Mouse (Mus musculus): Measurements from ENCODE around the gene Slc25a42. TPM values are rescaled to one million over a fixed set of nuclear protein-coding genes. Genes with fewer than 3 reads are reported as not detected.
"Not testable (repeated sequence)": the region's sequence is repeated elsewhere in the genome, so short reads cannot be mapped to it uniquely, and the experiment has no call there.

Slc25a42 gene
- 10 to 100 TPM; 44.8 to 49.7 TPM for total RNA-seq (2021)

- DNase-seq, result peak; percentile 99
These were observed at the start of gene Slc25a42 for GRCm38 (mm10) chr8:70212112-70213055. TSS of gene Slc25a42 (minus strand) at chr8:70212305.

- DNase-seq, result no peak
These were observed 46.9 kb upstream of the Slc25a42 start for GRCm38 (mm10) chr8:70259043-70259442.

- no peak for DNase-seq
These were observed 46.5 kb upstream of the Slc25a42 start for GRCm38 (mm10) chr8:70258600-70258999.

- DNase-seq, result no peak
These were observed 45.4 kb upstream of the Slc25a42 start for GRCm38 (mm10) chr8:70257456-70257855.

- no peak for DNase-seq
These were observed 42.5 kb upstream of the Slc25a42 start for GRCm38 (mm10) chr8:70254628-70255027.

- no peak for DNase-seq
These were observed 35.7 kb upstream of the Slc25a42 start for GRCm38 (mm10) chr8:70247841-70248240.

- no peak for DNase-seq
These were observed 34.5 kb upstream of the Slc25a42 start for GRCm38 (mm10) chr8:70246622-70247021.

GRCm38 (mm10) chr8:70240642-70241041 is 28.5 kb upstream of the Slc25a42 start:
- DNase-seq, result no peak

- DNase-seq, result no peak
These were observed 25.7 kb upstream of the Slc25a42 start for GRCm38 (mm10) chr8:70237842-70238241.

- no peak for DNase-seq
These were observed 22.6 kb upstream of the Slc25a42 start for GRCm38 (mm10) chr8:70234781-70235128.

- DNase-seq, result peak; percentile 94 to 96
These were observed 22.1 kb upstream of the Slc25a42 start, which contains the start of the genes Sugp2 and Armc6 for GRCm38 (mm10) chr8:70234080-70234780. TSS of gene Sugp2 (plus strand) at chr8:70234226. TSS of gene Armc6 (minus strand) at chr8:70234466.

GRCm38 (mm10) chr8:70233606-70234005 is 21.5 kb upstream of the Slc25a42 start:
- no peak for DNase-seq

GRCm38 (mm10) chr8:70230837-70231236 is 18.7 kb upstream of the Slc25a42 start:
- DNase-seq, result no peak

- no peak for DNase-seq
These were observed 15.9 kb upstream of the Slc25a42 start for GRCm38 (mm10) chr8:70227997-70228396.

GRCm38 (mm10) chr8:70223341-70223740 is 11.2 kb upstream of the Slc25a42 start:
- no peak for DNase-seq

GRCm38 (mm10) chr8:70222041-70222440 is 9.9 kb upstream of the Slc25a42 start:
- no peak for DNase-seq

- no peak for DNase-seq
These were observed 8.8 kb upstream of the Slc25a42 start for GRCm38 (mm10) chr8:70220911-70221310.

GRCm38 (mm10) chr8:70220236-70220840 is 8.2 kb upstream of the Slc25a42 start:
- DNase-seq, result no peak

GRCm38 (mm10) chr8:70219107-70219684 is 7.1 kb upstream of the Slc25a42 start:
- no peak for DNase-seq

- no peak for DNase-seq
These were observed 5.3 kb upstream of the Slc25a42 start for GRCm38 (mm10) chr8:70217441-70217840.

GRCm38 (mm10) chr8:70216566-70216965 is 4.5 kb upstream of the Slc25a42 start:
- peak; percentile 71 to 82 for DNase-seq

- DNase-seq, result not testable (repeated sequence)
These were observed 4.1 kb upstream of the Slc25a42 start for GRCm38 (mm10) chr8:70216161-70216560.

GRCm38 (mm10) chr8:70215092-70215491 is 3.0 kb upstream of the Slc25a42 start:
- DNase-seq, result no peak
